Mouse (Mus musculus): ENCODE measurements around the gene Uvrag. TPM values are rescaled to one million over a fixed set of nuclear protein-coding genes. Genes with fewer than 3 reads are reported as not detected.

Uvrag gene
- polyA plus RNA-seq, 1 experiment: 45.9 TPM

- H3K36me3 ChIP-seq (ENCODE audit: control insufficient read depth, insufficient read depth, low read length): peaks cover 10% of the 10 kb centered on the region
- H3K4me1 ChIP-seq (ENCODE audit: control insufficient read depth, insufficient read depth, insufficient read length): no peaks in the 10 kb centered on the region; the same call in 1 of the 2 replicates
- no peak for DNase-seq (ENCODE audit: low read depth in 1 of 2, low spot score in 2 of 2)
- 93% methylated on average over 6 of the region's 6 CpGs for WGBS
- H3K27ac ChIP-seq (ENCODE audit: insufficient read depth, low read length): no peak overlapping the region
- no peak for TF ChIP-seq CTCF (IDR thresholded peaks at IDR 0.05; ENCODE audit: extremely low read depth, insufficient read depth, insufficient read length, insufficient replicate concordance)
- TF ChIP-seq POLR2A (IDR thresholded peaks at IDR 0.05; ENCODE audit: low read depth, low read length): no peak
- H3K27me3 ChIP-seq (ENCODE audit: control insufficient read depth, insufficient read depth, low read length): no peaks in the 10 kb centered on the region
- no peak overlapping the region for H3K4me3 ChIP-seq (ENCODE audit: extremely low read depth, insufficient read depth, insufficient read length)
These were observed 198.2 kb downstream of the Uvrag start for GRCm38 (mm10) chr7:98942746-98943145.

GRCm38 (mm10) chr7:98939194-98939593 lies 201.7 kb downstream of the Uvrag start:
- WGBS: 91% methylated on average over 6 of the region's 6 CpGs
- no peak for DNase-seq (ENCODE audit: low read depth in 1 of 2, low spot score in 2 of 2)
- TF ChIP-seq CTCF (IDR thresholded peaks at IDR 0.05; ENCODE audit: extremely low read depth, insufficient read depth, insufficient read length, insufficient replicate concordance) (no peak), POLR2A (IDR thresholded peaks at IDR 0.05; ENCODE audit: low read depth, low read length) (no peak)
- H3K27me3 ChIP-seq (ENCODE audit: control insufficient read depth, insufficient read depth, low read length): no peaks in the 10 kb centered on the region
- no peaks in the 10 kb centered on the region; the same call in 1 of the 2 replicates for H3K4me1 ChIP-seq (ENCODE audit: control insufficient read depth, insufficient read depth, insufficient read length)
- H3K27ac ChIP-seq (ENCODE audit: insufficient read depth, low read length): no peak overlapping the region
- H3K36me3 ChIP-seq (ENCODE audit: control insufficient read depth, insufficient read depth, low read length): peaks cover 13% of the 10 kb centered on the region
- H3K4me3 ChIP-seq (ENCODE audit: extremely low read depth, insufficient read depth, insufficient read length): no peak overlapping the region

DNA sequence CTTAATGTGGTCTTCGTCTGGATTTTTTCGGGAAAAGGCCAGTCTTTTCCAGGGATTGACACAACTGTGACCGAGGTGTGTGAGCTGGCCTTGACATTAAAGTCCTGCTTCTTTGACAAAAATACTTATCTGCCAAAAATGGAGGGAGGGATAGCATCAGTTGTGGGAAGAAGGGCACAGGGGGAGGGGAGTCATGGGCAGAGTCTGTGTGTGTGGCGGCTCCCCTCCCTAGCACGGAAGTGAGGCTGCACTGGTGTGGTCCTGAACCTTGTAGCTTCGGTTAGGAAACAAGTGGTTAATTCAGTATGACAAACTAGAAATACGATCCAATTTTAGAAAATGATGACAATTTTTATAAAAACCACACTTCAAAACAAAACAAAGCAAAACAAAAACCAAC lies 202.3 kb downstream of the Uvrag start:
- TF ChIP-seq POLR2A (IDR thresholded peaks at IDR 0.05; ENCODE audit: low read depth, low read length) (no peak), CTCF (IDR thresholded peaks at IDR 0.05; ENCODE audit: extremely low read depth, insufficient read depth, insufficient read length, insufficient replicate concordance) (no peak)
- no peak for DNase-seq (ENCODE audit: low read depth in 1 of 2, low spot score in 2 of 2)
- Histone ChIP-seq H3K36me3 (ENCODE audit: control insufficient read depth, insufficient read depth, low read length) (peaks cover 13% of the 10 kb centered on the region), H3K4me1 (ENCODE audit: control insufficient read depth, insufficient read depth, insufficient read length) (no peaks in the 10 kb centered on the region; the same call in 1 of the 2 replicates), H3K27me3 (ENCODE audit: control insufficient read depth, insufficient read depth, low read length) (no peaks in the 10 kb centered on the region), H3K4me3 (ENCODE audit: extremely low read depth, insufficient read depth, insufficient read length) (no peak overlapping the region), H3K27ac (ENCODE audit: insufficient read depth, low read length) (no peak overlapping the region)
- WGBS: 78% methylated on average over 7 of the region's 7 CpGs

DNA sequence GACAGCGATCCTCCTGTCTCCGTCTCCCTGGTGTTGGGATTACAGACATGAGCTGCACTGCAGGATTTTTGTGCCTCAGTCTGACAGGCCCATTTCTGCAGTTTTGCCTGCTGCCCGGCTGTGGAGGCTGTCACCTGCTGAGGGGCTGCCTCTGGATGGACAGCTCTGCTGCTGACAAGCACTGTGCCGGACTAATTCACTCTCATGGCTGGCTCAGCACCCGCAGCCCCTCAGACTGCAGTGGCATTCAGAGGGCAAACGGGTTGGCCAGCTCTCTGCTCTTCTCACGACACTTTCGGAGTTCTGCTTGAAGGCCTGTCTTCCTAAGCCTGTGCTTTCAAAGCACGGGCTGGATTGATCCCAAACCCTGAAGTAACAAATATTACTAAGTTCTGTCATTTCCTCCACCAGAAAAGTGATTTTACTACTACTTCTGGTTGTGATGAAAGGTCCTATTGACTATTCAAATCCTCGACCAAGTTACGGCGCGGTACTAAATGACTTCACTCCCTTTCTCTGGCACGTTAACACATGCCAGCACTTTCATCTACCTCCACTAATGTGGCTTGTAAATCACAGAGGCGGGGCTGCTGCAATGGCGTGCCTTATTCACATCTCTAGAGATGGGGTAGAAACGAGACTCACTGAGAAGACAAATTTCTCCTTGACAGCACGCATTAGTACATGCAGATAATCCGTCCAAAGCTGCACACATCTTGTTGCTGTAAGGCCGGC lies 203.7 kb downstream of the Uvrag start:
- WGBS: 91% methylated on average over 20 of the region's 20 CpGs
- Histone ChIP-seq H3K4me3 (ENCODE audit: extremely low read depth, insufficient read depth, insufficient read length) (no peak overlapping the region), H3K36me3 (ENCODE audit: control insufficient read depth, insufficient read depth, low read length) (peaks cover 13% of the 10 kb centered on the region), H3K27me3 (ENCODE audit: control insufficient read depth, insufficient read depth, low read length) (no peaks in the 10 kb centered on the region), H3K4me1 (ENCODE audit: control insufficient read depth, insufficient read depth, insufficient read length) (no peaks in the 10 kb centered on the region), H3K27ac (ENCODE audit: insufficient read depth, low read length) (no peak overlapping the region)
- TF ChIP-seq POLR2A (IDR thresholded peaks at IDR 0.05; ENCODE audit: low read depth, low read length) (no peak), CTCF (IDR thresholded peaks at IDR 0.05; ENCODE audit: extremely low read depth, insufficient read depth, insufficient read length, insufficient replicate concordance) (no peak)
- no peak for DNase-seq (ENCODE audit: low read depth in 1 of 2, low spot score in 2 of 2)

DNA sequence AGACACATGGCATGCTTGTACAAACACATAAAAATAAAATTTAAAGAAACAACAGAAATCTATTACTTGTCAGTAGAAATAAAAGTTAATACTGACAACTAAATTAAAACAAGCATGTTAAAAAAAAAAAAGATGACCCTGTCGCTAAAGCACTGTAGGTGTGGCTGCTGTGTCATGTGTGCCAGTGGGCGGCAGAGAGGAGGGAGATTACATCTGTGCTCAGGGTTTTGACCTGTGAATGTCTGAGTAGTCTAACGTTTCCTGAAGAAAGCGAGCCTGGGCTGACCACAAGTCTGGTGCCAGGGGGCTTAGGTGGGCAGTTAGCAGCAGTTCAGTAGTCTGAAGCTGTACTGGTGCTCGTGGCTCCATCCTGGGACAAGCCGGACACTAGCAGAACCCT lies 205.2 kb downstream of the Uvrag start:
- no peak overlapping the region for H3K4me3 ChIP-seq (ENCODE audit: extremely low read depth, insufficient read depth, insufficient read length)
- WGBS: 82% methylated on average over 6 of the region's 6 CpGs
- H3K4me1 ChIP-seq (ENCODE audit: control insufficient read depth, insufficient read depth, insufficient read length): no peaks in the 10 kb centered on the region
- no peaks in the 10 kb centered on the region for H3K27me3 ChIP-seq (ENCODE audit: control insufficient read depth, insufficient read depth, low read length)
- H3K36me3 ChIP-seq (ENCODE audit: control insufficient read depth, insufficient read depth, low read length): peaks cover 13% of the 10 kb centered on the region
- no peak overlapping the region for H3K27ac ChIP-seq (ENCODE audit: insufficient read depth, low read length)
- TF ChIP-seq POLR2A (IDR thresholded peaks at IDR 0.05; ENCODE audit: low read depth, low read length) (no peak), CTCF (IDR thresholded peaks at IDR 0.05; ENCODE audit: extremely low read depth, insufficient read depth, insufficient read length, insufficient replicate concordance) (no peak)
- no peak for DNase-seq (ENCODE audit: low read depth in 1 of 2, low spot score in 2 of 2)

- Histone ChIP-seq H3K27me3 (ENCODE audit: control insufficient read depth, insufficient read depth, low read length) (no peaks in the 10 kb centered on the region), H3K4me1 (ENCODE audit: control insufficient read depth, insufficient read depth, insufficient read length) (no peaks in the 10 kb centered on the region), H3K27ac (ENCODE audit: insufficient read depth, low read length) (no peak overlapping the region), H3K36me3 (ENCODE audit: control insufficient read depth, insufficient read depth, low read length) (peaks cover 13% of the 10 kb centered on the region), H3K4me3 (ENCODE audit: extremely low read depth, insufficient read depth, insufficient read length) (no peak overlapping the region)
- no peak for TF ChIP-seq CTCF (IDR thresholded peaks at IDR 0.05; ENCODE audit: extremely low read depth, insufficient read depth, insufficient read length, insufficient replicate concordance)
- no peak for TF ChIP-seq POLR2A (IDR thresholded peaks at IDR 0.05; ENCODE audit: low read depth, low read length)
- DNase-seq (ENCODE audit: low read depth in 1 of 2, low spot score in 2 of 2): no peak
- whole genome bisulfite sequencing: 96% methylated on average over 10 of the region's 10 CpGs
These were observed 205.7 kb downstream of the Uvrag start for GRCm38 (mm10) chr7:98935193-98935592.

DNA sequence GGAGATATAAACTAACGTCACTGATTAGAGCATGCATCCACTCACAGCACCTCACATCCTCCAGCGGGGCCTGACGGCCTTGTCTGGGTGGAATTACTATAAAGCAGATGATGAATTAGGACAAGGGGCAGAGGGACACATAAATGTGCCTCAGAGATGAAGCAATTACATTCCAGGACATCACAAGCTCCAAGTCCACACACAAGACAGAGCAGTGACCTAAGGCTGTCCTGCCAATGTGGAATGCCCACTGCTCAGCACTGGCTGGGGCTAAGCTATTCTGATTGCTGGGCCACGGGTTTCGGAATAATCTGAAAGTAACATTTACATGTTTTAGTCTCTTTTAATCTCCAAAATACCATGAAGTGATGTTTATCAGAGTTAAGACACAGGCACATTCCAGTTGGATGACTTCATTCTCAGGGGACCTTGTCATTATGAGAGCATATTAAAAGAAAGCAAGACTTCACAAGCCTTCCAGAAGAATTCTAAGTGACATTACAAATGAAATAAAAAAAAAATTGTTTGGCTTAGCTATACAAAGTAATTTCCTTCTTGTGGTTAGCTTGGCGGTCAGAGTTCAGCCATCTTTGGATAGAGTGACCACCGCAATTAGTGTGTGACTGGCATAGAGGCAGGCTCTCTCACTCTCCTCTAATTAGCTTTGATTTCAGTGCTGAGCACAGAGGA lies 212.5 kb downstream of the Uvrag start:
- WGBS: 82% methylated on average over 7 of the region's 7 CpGs
- no peak overlapping the region for H3K27ac ChIP-seq (ENCODE audit: insufficient read depth, low read length)
- no peak for DNase-seq (ENCODE audit: low read depth in 1 of 2, low spot score in 2 of 2)

More for the DNA sequence above, 212.5 kb downstream of the Uvrag start:
- TF ChIP-seq POLR2A (IDR thresholded peaks at IDR 0.05; ENCODE audit: low read depth, low read length) (no peak), CTCF (IDR thresholded peaks at IDR 0.05; ENCODE audit: extremely low read depth, insufficient read depth, insufficient read length, insufficient replicate concordance) (no peak)
- no peak overlapping the region for H3K4me3 ChIP-seq (ENCODE audit: extremely low read depth, insufficient read depth, insufficient read length)
- H3K27me3 ChIP-seq (ENCODE audit: control insufficient read depth, insufficient read depth, low read length): no peaks in the 10 kb centered on the region
- no peaks in the 10 kb centered on the region for H3K4me1 ChIP-seq (ENCODE audit: control insufficient read depth, insufficient read depth, insufficient read length)
- peaks cover 2% of the 10 kb centered on the region; the same call in 1 of the 2 replicates for H3K36me3 ChIP-seq (ENCODE audit: control insufficient read depth, insufficient read depth, low read length)
